Mouse (Mus musculus): ENCODE results near the gene Hist1h2ad. TPM values are rescaled to one million over a fixed set of nuclear protein-coding genes. Genes with fewer than 3 reads are reported as not detected.

The Hist1h2ad gene
- polyA plus RNA-seq, 2 experiments from 2014 or later = 0.38 TPM; not detected in 1

Other genes with a start within 250 kb of the Hist1h2ad start
- gene Zfp322a, start 205.2 kb upstream of the Hist1h2ad start, polyA plus RNA-seq (2017; shearing (Covaris generic)) = 10 to 100 TPM; 22.2 to 25.5 TPM
- gene Abt1, start 150.5 kb upstream of the Hist1h2ad start, polyA plus RNA-seq (2017; shearing (Covaris generic)) = 10 to 100 TPM; 10.1 to 11.6 TPM
- not detected for gene Btn1a1, start 108.5 kb upstream of the Hist1h2ad start, polyA plus RNA-seq (2017; shearing (Covaris generic))
- under 1 TPM in 1 of 2 experiments, not detected in 1; 0.12 TPM for gene Btn2a2, start 85.5 kb upstream of the Hist1h2ad start, polyA plus RNA-seq (2017; shearing (Covaris generic))
- 1 to 10 TPM; 1.3 to 4.8 TPM for gene Hist1h4h, start 43.3 kb upstream of the Hist1h2ad start, polyA plus RNA-seq (2017; shearing (Covaris generic))
- gene Hist1h2af, start 40.5 kb upstream of the Hist1h2ad start, polyA plus RNA-seq (2017; shearing (Covaris generic)) = not detected
- gene Hist1h3g, start 39.0 kb upstream of the Hist1h2ad start, polyA plus RNA-seq (2017; shearing (Covaris generic)) = not detected
- gene Hist1h2bh, start 31.0 kb upstream of the Hist1h2ad start, polyA plus RNA-seq (2017; shearing (Covaris generic)) = under 1 TPM; 0.27 to 0.59 TPM
- under 1 TPM; 0.41 to 0.84 TPM for gene Hist1h3f, start 30.3 kb upstream of the Hist1h2ad start, polyA plus RNA-seq (2017; shearing (Covaris generic))
- 1 to 10 TPM in 1 of 2 experiments, not detected in 1; 2.0 TPM for gene Hist1h4f, start 22.7 kb upstream of the Hist1h2ad start, polyA plus RNA-seq (2017; shearing (Covaris generic))
- under 1 TPM; 0.64 to 0.98 TPM for gene Hist1h1d, start 21.1 kb upstream of the Hist1h2ad start, polyA plus RNA-seq (2017; shearing (Covaris generic))
- 1 to 10 TPM; 1.4 to 5.5 TPM for gene Hist1h3e, start 12.0 kb upstream of the Hist1h2ad start, polyA plus RNA-seq (2017; shearing (Covaris generic))
- gene Hist1h2ae, start 3.2 kb upstream of the Hist1h2ad start, polyA plus RNA-seq (2017; shearing (Covaris generic)) = 10 to 100 TPM in 1 of 2 experiments, 1 to 10 TPM in 1; 7.7 to 16.3 TPM
- 1 to 10 TPM; 2.7 to 5.0 TPM for gene Hist1h2bg, start 3.0 kb upstream of the Hist1h2ad start, polyA plus RNA-seq (2017; shearing (Covaris generic))
- not detected for gene Hist1h2bf, start 185 bp upstream of the Hist1h2ad start, polyA plus RNA-seq (2017; shearing (Covaris generic))
- under 1 TPM in 1 of 2 experiments, not detected in 1; 0.44 TPM for gene Hist1h3d, start 1.4 kb downstream of the Hist1h2ad start, polyA plus RNA-seq (2017; shearing (Covaris generic))
- 10 to 100 TPM; 23.0 to 41.6 TPM for gene Hist1h4d, start 7.2 kb downstream of the Hist1h2ad start, polyA plus RNA-seq (2017; shearing (Covaris generic))
- gene Hist1h2be, start 46.7 kb downstream of the Hist1h2ad start, polyA plus RNA-seq (2017; shearing (Covaris generic)) = 1 to 10 TPM; 1.2 to 1.4 TPM
- 10 to 100 TPM in 1 of 2 experiments, 1 to 10 TPM in 1; 7.1 to 18.0 TPM for gene Hist1h1e, start 48.2 kb downstream of the Hist1h2ad start, polyA plus RNA-seq (2017; shearing (Covaris generic))
- gene Hist1h2ac, start 109.6 kb downstream of the Hist1h2ad start, polyA plus RNA-seq (2017; shearing (Covaris generic)) = under 1 TPM; 0.55 to 0.80 TPM
- 1 to 10 TPM; 3.0 to 4.1 TPM for gene Hist1h2bc, start 109.8 kb downstream of the Hist1h2ad start, polyA plus RNA-seq (2017; shearing (Covaris generic))
- under 1 TPM in 1 of 2 experiments, not detected in 1; 0.38 TPM for gene Hist1h1t, start 121.4 kb downstream of the Hist1h2ad start, polyA plus RNA-seq (2017; shearing (Covaris generic))
- gene Hist1h4c, start 124.1 kb downstream of the Hist1h2ad start, polyA plus RNA-seq (2017; shearing (Covaris generic)) = 1 to 10 TPM; 3.3 to 6.0 TPM
- 1 to 10 TPM; 1.3 to 2.6 TPM for gene Hfe, start 136.5 kb downstream of the Hist1h2ad start, polyA plus RNA-seq (2017; shearing (Covaris generic))
- 10 to 100 TPM; 13.3 to 18.7 TPM for gene Hist1h1c, start 164.4 kb downstream of the Hist1h2ad start, polyA plus RNA-seq (2017; shearing (Covaris generic))
- gene Hist1h3c, start 171.2 kb downstream of the Hist1h2ad start, polyA plus RNA-seq (2017; shearing (Covaris generic)) = 1 to 10 TPM; 2.7 to 3.1 TPM
- gene Hist1h2bb, start 172.4 kb downstream of the Hist1h2ad start, polyA plus RNA-seq (2017; shearing (Covaris generic)) = 1 to 10 TPM; 1.1 to 2.8 TPM
- 1 to 10 TPM; 4.6 to 7.2 TPM for gene Hist1h2ab, start 176.7 kb downstream of the Hist1h2ad start, polyA plus RNA-seq (2017; shearing (Covaris generic))
- 1 to 10 TPM in 1 of 2 experiments, not detected in 1; 1.4 TPM for gene Hist1h3b, start 177.9 kb downstream of the Hist1h2ad start, polyA plus RNA-seq (2017; shearing (Covaris generic))
- 1 to 10 TPM; 5.4 to 5.6 TPM for gene Hist1h4b, start 182.6 kb downstream of the Hist1h2ad start, polyA plus RNA-seq (2017; shearing (Covaris generic))
- not detected for gene Hist1h4a, start 186.8 kb downstream of the Hist1h2ad start, polyA plus RNA-seq (2017; shearing (Covaris generic))
- 1 to 10 TPM; 5.1 TPM for gene Hist1h3a, start 188.0 kb downstream of the Hist1h2ad start, polyA plus RNA-seq (2017; shearing (Covaris generic))
- gene Hist1h1a, start 189.3 kb downstream of the Hist1h2ad start, polyA plus RNA-seq (2017; shearing (Covaris generic)) = 1 to 10 TPM; 2.5 to 3.0 TPM
- under 1 TPM in 1 of 2 experiments, not detected in 1; 0.17 TPM for gene Trim38, start 195.5 kb downstream of the Hist1h2ad start, polyA plus RNA-seq (2017; shearing (Covaris generic))
- gene Slc17a2, start 232.6 kb downstream of the Hist1h2ad start, polyA plus RNA-seq (2017; shearing (Covaris generic)) = under 1 TPM in 1 of 2 experiments, not detected in 1; 0.09 TPM

Data from activated CD4-positive, CD25-positive, alpha-beta regulatory T cell (primary cell).